Mouse (Mus musculus) adipocyte (in vitro differentiated cells): ENCODE data around the gene Fam20a.
"Not testable (repeated sequence)": the region's sequence is repeated elsewhere in the genome, so short reads cannot be mapped to it uniquely, and the experiment has no call there.

Experiments used
- DNase-seq: peaks from one replicate; pipeline ENCODE4 v3.0.0-alpha.2; 2016; ENCODE audit warnings: low spot score

Fam20a gene

DNA sequence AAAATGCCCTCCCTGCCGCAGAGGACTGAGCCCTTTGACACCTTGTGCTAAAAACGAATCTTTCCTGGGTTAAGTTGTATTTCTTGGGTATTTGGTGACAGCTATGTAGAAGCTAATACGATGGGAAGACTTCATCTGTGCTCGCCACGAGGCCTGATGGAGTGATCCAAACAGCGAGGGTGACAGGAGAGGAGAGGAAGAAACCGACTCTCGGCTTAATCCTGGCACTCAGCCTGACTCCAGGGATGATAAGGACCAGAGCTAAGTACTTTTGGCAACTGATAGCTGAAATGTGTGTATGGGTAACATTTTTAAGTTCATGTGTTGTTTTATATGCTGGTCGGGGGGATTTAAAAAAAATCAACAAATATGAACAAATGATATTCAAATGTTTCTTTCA is 41.1 kb downstream of the Fam20a start:
- no peak for DNase-seq

DNA sequence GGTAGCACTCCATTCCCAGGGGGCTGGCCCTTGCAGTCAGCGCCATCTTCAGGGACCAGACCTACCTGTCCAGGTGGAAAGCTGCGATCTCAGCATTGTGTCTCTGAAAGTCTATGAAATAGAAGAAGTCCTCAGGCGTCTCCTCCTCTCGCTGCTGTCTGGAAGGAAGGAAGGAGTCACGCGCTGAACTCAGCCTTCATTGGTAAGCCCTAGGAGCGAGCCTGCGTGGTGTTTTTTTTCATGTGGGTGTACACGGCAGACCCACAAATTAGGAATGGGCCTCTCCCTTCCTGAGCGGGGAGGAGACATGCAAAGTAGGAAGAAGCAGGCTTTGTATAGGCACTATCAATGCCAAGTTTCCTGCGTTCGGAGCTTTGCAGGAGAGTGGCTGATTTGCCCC is 43.8 kb downstream of the Fam20a start:
- DNase-seq: no peak

DNA sequence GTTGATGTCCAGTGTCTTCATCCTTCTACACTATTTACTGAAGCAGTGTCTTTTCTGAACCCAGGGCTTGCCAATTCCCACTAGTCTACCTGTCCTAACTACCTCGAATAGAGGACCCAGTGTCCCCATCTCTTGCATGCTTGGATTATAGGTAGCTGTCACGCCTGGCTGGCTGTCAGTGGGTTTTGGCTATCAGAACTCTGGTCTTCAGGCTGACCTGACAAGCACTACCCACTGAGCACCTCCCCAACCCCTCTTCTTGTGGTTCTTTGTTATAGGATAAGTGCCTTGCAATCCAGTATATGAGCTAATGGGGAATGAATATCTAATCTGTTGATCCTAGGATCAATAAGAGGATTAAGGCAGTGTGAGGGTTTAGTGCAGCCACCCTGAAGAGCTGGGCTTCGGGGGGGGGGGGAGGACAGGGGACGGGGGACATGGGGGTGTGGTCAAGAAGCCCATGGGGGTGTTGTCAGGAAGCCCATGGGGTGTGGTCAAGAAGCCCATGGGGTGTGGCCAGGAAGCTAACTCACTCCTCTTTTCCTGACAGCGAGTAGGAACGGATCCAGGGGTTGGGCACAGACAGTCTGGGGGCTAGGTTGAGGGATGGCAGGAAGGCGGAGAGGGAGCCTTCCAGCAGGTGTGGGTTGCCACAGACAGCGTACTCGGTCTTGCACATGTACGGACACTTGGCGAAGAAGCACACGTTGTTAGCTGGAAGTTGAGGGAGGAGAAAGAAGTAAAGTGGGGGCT is 45.3 kb downstream of the Fam20a start:
- DNase-seq: no peak

DNA sequence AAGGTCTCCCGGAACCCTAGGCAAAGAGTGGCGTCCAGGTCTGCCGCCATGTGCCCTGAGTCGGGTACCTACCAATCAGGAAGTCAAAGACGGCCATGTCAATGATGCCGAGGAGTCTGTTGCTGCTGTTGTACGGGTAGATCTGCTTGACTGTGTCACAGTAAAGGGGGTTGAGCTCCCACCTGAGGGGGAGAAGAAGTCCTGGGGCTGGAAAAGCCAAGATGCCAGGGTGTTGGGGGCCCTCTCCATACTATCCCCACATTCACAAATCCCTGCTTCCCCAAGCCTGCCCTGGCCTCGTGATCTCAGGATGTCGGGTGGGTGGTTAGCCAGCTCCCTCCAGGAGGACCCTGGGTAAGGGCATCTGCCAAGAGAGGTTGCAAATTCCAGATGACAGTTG is 46.3 kb downstream of the Fam20a start:
- DNase-seq: no peak

DNA sequence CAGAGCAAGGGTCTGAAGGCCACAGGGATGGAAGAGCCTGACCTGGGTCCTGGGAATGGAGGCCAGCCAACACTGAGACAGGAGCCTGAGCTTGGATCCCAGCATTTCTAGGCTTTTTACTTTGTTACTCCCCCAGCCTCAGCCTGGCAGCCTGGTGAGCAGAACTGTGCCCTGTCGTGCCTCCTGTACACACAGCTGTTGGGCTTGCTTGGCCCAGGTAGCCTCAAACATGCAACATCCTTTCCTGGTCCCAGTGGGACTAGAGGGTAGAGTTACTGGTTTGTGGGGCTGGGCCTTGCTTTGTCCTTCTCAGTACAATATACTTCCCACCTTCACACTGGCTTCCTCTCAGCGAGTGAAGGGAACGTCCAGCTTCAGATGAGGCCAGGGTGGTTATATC is 46.9 kb downstream of the Fam20a start:
- no peak for DNase-seq

DNA sequence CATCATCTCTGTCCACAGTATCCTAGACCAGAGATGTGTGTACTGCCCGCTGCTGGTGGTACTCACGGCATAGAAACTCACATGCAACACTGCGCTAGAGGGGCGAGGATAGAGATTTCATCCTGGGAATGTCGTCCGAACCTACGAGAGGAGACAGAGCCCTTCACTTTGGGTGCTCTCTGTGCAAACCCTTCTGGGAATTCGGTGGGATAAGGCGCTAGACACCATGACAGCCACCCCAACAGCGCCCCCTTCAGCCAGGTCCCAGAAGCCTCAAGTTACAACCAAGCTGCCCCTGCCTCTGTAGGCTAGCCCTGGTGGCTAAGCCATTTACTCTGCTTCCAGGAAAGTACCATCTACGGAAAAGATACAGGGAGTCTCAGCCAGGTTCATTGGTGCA is 47.5 kb downstream of the Fam20a start:
- no peak for DNase-seq

DNA sequence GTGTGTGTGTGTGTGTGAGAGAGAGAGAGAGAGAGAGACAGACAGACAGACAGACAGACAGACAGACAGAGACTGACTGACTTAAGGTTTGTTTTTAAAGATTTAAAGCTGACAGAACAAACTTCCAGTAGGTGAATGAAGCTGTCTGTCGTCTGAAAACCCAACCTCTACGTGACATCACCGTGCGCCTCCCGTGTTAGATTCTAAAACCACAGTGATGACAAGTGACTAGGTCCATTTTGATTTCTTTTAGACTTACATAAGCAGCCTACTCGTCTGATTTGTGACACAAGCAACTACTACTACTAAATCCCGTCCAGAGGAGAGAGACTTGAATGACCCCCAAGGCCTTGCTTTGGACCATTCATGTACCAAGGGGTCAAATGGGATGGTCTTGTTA is 48.3 kb downstream of the Fam20a start:
- DNase-seq: no peak

DNA sequence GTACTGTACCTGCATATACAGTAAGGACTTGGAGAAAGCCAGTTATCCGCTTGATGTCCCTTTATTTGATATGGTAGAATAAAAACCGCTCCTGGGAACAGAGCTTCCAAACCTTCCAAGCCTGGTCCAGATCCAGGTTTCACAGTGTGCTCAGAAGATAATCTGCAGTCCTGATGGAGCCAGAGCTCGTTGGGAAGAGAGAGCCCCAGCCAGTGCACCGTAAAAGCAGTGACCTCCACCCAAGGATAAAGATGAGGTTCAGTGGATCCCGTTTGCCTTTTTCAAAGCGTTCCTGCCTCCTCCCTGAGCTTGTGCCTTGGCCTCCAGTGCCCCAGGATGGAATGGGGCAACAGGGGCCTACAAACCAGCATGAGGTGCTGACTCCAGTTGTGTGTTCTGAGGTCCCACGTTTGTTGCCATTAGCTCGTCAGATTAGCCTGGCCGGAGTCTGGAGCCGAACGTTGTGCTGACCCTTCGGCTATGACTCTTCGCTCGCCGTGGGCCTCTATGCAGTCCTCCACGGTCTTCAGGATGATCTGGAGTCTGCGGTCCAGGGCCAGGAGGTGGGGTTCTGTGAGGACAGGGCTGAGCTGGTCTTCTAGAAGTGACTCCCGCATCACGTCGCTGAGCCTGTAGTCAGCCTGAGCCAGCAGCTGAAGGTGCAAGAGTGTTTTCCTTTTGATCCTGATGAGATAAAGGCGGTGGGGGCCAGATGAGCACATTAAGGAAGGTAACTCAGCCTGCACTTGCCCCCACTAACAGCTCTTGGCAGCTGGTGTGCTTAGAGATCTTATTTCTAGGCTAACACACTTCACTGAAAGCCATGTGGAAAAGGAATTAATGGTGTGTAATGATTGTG is 49.0 kb downstream of the Fam20a start:
- no peak for DNase-seq

DNA sequence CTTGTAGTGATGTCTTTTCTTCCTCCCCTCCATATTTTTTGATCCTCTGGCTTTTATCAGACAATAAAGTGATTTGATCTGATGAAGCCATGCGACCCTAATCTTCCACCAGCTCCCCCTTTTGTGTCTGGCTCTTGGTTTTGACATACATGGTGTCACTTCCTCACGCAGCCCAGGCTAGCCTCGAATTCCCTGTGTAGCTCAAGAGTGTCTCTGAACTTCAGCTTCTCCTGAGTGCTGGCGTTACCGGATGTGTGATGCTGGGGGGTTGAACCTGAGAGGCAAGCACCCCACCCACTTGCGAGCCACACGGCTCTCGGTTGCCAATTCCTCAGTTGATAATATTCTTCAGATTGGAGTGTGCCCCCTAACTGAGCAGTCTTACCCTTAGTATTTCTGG is 49.7 kb downstream of the Fam20a start:
- no peak for DNase-seq

DNA sequence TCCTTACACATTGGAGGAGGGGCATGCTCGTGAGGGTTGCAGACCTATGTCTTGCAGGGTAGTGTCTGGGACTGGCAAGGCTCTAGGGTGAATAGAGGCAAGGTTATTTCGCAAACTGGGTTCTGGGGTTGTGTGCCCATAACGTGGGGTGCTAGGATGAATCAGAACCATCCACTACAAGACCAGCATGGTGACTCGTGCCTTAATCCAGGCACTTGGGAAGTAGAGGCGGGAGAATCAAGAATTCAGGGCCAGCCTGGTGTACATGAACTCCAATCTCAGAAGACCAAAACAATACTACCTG is 50.1 kb downstream of the Fam20a start:
- no peak for DNase-seq

DNA sequence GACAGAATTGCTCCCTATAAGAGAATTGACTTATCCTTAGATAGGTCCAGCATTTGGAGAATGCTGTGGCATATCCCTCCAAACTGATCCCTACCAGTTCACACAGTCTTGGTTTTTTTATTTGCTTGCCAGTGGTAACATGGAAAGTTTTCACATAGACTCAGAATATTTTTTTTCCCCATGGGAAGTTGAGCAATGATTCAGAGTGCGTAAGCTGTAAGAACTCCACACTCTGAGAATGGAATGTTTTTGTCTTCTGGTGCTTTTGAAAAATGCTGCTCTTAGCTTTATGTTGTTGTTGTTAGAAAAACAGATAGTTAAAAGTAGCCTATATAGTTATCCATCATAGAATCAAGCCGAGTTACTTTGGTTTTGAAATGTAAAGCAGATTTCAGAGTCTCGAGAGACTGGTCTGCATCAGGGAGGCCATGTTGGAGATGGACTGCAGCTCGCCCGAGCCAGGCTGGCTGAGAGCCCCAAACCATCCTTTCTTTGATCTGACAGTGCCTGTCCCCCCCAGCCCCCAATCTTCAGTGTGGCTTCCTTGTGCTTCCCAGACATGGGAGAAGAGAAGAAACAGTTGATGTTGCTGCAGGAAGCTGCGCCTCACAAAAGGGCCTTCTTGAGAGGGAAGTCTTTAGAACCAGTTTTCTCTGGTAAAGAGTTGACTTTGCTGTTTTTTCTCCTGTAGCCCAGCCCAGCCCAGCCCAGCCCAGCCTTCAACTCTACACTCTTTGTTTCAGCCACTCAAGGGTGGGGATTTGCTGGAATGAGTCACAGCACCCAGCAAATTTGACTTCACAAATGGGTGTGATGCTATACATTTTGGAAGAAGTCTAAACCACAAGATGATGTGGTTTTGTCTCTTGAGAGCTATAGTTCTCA is 50.7 kb downstream of the Fam20a start:
- DNase-seq: peak; percentile 81

DNA sequence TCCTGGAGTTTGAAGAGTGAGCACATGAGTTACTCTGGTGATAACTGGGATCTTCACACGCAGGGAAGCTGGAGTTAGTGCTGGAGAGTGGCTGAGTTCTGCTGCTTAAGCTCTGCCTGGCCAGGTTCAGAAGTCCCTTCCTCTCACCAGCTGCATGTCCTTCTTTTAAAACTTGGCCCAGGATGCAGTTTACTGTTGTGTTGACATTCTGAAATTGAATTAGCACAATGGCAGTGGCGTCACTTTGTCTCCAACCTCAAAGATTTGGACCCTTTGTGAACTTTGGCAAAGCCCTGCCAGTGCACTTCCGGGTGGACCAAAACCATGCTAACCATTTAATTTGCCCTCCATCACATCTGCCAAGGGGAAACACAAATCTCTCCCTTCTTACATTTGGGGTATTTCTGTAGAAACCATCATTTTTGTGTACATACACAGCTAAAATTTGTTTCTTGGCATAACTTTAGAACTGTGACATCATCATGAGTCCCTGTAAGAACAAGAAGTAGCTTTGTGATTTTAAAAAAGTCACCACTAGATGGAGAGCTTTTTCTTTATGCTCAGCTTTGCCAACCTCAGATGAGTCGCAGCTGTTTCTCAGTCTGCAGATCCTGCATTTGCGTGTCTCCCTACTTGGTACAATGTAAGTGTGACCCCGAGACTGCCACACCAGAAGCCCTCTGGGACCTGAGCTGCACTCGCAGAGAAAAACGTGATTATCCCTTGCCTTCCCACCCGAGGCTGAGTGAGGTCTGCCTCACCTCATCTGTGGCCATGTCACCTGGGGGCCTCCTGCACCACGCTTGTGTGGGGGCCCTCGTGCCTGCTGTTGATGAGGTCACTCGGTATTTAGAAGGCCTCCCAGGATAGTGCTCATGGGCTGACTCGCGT is 51.8 kb downstream of the Fam20a start:
- DNase-seq: peak; percentile 88

DNA sequence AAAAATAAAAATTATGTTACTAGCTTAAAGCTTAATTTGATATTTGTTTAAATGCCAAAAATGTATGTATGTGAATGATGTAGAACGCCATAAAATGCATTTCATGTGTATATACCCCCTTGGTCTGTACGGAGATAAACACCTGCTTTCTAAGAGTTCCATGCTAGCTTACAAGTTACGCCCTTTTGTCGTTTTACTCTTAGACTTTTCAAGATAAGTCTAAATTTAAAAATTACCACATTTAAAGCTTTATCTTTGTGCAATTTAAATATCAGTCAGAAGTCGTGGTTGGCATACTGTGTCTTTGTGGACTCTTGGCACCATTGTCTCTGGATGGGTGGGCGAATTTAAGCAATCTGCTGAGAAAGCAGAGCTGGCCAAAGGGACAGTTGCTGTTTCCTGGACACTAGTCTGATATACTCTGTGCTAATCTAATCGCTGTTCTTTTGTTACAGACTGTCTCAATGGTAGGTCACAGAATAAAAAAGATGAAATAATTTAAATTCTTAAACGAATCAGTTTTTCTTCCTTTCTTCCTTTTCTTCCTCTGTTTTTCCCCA is 52.9 kb downstream of the Fam20a start:
- DNase-seq: no peak

DNA sequence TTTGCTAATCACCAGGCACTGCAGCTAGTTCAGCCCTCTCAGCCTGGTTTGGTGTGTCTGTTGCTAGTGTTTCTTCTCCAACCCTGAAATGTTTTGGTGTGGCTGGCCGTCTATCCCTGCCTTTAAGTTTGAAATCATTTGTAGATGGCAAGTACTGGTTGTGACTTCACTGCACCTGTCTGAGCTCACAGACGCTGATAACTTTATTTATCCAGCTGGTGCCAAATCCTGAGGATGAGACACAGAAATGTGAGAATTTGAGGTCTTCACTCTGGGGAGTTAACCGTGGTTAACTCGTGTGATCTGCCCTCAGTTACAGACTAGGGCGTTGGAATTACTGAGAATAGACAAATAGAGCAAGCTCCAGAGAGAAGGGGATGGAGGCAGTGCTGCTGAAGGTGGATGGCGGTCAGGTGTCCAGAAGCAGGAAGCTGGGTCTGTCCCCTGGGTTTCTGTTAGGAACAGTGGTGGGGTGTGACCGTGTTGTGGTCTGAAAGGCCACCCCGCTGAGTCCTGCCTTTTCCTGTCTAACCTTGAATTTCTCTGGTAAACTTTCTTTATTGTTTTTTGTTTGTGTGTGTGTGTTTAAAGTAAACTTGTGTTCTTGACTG is 53.9 kb downstream of the Fam20a start:
- DNase-seq: no peak

DNA sequence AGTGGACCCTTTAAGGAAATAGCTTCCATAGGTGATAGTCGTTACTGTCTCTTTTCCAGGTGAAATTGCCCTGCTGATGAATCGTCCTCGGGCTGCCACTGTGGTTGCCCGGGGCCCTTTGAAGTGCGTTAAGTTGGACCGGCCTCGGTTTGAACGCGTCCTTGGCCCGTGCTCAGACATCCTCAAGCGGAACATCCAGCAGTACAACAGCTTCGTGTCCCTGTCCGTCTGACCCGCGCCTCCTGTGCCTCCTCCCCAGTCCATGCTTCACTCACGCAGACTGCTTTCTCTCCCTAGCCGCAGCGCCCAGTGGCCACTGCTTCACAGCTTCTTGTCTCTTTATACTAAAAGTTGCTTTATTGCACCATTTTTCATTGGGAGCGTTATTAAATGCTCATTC is 54.7 kb downstream of the Fam20a start:
- DNase-seq: no peak

DNA sequence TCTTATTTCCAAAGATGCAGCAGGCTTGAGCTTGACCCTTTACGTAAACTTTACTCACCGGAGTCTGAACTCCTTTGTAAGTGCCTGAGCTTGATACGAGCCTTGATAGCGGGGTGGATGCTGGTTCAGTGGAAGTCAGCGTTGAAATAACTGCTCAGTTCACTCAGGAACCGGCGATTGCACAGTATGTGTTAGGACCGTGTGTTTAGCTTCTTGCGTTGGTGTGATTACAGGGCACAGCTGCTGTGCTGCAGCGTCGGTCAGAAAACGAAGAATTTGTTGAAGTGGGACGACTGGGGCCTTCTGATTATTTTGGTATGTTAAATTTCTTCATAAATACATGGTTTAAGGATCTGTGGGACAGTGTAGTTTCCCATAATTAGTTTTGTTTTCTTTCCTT is 55.7 kb downstream of the Fam20a start:
- DNase-seq: no peak

DNA sequence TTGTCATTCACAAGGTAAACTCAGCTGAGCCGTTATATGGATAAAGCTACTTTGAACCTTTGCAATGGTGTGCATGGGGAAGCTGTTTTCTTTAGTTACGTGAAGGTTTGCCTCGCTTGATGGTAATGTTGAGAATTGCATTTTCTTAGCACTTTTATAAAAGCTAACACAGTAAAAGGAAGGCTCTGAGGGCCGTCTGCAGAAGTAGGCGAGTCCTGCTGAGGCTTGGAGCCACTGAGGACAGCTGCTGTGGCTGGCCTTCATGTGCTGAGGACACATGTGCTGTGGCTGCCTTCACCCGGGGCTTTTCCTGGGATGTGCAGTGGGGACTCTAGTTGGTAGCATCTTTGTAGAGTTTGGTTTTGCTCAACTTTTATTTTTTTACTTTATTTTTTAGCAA is 56.7 kb downstream of the Fam20a start:
- DNase-seq: no peak

DNA sequence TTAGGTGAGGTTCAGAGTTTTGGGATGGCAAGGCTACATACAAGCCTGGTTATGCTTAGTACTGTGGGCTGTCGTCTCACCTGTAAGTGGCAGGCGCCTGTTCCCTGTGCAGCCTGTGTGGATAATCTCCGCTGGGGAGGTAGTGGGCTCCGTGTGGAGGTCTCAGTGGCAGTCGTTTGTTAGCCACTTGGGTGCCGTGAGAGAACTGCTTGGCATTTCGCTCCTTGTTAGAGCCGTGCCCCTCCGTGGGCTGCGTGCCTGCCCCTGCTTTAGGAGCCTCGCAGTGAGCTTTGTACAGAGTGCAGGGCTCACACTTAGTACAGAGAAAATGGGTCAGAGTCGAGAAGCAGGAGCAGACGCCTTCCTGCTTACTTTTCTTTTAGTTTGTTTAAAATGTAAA is 57.8 kb downstream of the Fam20a start:
- no peak for DNase-seq

DNA sequence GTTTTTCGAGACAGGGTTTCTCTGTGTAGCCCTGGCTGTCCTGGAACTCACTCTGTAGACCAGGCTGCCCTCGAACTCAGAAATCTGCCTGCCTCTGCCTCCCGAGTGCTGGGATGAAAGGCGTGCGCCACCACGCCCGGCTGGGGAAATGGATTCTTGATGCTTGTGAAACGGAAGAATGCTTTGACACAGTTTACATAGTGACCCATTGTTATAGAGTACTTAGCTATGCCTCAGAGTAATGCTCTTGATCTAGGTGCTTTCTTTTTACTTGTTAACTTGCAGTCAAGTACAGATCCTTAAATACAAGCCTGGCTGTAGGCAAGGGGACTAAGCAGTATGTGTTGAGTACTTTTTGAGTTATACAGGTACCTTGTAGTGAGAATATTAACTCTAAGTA is 61.6 kb downstream of the Fam20a start:
- not testable (repeated sequence) for DNase-seq

DNA sequence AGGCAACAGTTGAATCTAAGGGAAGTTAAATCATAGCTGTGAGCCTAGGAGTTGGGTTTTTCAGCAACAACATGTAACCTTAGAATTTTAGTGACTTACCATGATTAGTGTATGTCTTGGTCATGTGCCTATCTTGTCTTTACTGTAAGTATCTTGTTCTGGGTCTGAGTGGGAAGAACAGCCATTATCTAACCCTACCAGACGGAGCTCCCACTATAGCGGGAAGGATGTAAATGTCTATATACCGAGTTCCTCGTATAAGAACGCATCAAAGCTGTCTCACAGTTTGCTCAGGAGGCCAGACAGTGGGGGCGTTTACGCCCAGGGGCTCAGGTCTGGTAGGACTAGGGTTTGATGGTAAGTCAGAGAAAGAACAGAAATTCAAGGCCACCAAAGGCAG is 65.8 kb downstream of the Fam20a start:
- DNase-seq: no peak

DNA sequence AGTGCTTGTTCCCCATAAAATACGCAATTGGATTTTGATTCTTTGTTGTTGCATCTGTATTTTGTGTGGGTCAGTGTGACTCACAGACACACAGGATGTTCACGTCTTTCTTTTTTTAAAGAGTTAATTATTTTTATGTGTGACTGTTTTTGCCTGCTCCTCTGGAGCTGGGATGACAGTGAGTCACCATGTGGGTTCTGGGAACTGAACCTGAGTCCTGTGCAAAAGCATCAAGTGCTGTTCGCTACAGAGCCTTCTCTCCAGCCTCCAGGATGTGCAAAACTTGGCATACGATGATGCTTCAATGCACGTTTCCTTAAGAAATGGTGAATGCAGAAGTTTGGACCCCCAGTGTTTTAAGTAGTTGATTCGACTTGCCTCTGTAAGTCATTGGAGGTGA is 67.5 kb downstream of the Fam20a start:
- no peak for DNase-seq
